Mouse (Mus musculus) midbrain, embryonic 14.5 days (tissue): Measurements from ENCODE around the gene Catsperg1. TPM values are rescaled to one million over a fixed set of nuclear protein-coding genes. Genes with fewer than 3 reads are reported as not detected.

Source experiments
- ATAC-seq: fragments of 200-750 bp; cut with Nextera tagmentation; 2 replicates; pipeline ENCODE4 v1.8.0; 2017; ENCODE audit warnings: moderate number of reproducible peaks, moderate library complexity; ENCODE audit not compliant: low FRiP score, low TSS enrichment
- DNase-seq: peaks from one replicate; pipeline ENCODE4 v3.0.0-alpha.2; 2015
- H3K27ac ChIP-seq: fragments of 300-500 bp; sonication (generic); replicated peaks from 2 replicates; pipeline ENCODE4 v1.5.1; 2014; ENCODE audit warnings: mild to moderate bottlenecking, low read depth, low read length, moderate library complexity
- H3K27me3 ChIP-seq: fragments of 300-500 bp; sonication (generic); 2 replicates; pipeline ENCODE4 v1.6.1; 2014; ENCODE audit warnings: low read length, control low read depth, mixed read lengths; ENCODE audit not compliant: control insufficient read depth, insufficient read depth
- H3K36me3 ChIP-seq: fragments of 300-500 bp; sonication (generic); 2 replicates; pipeline ENCODE4 v1.6.1; 2014; ENCODE audit warnings: low read length, control low read depth; ENCODE audit not compliant: control insufficient read depth, insufficient read depth
- H3K4me1 ChIP-seq: fragments of 300-500 bp; sonication (generic); 2 replicates; pipeline ENCODE4 v1.6.1; 2014; ENCODE audit warnings: mild to moderate bottlenecking, antibody characterized with exemption, low read length, control low read depth; ENCODE audit not compliant: control insufficient read depth, insufficient read depth
- H3K4me2 ChIP-seq: fragments of 300-500 bp; sonication (generic); 2 replicates; pipeline ENCODE4 v1.6.1; 2014; ENCODE audit warnings: mild to moderate bottlenecking, low read length, moderate library complexity
- H3K4me3 ChIP-seq: fragments of 300-500 bp; sonication (generic); replicated peaks from 2 replicates; pipeline ENCODE4 v1.5.1; 2014; ENCODE audit warnings: low read depth, low read length
- H3K9ac ChIP-seq: fragments of 300-500 bp; sonication (generic); replicated peaks from 2 replicates; pipeline ENCODE4 v1.6.1; 2014; ENCODE audit warnings: mild to moderate bottlenecking, low read length, moderate library complexity
- H3K9me3 ChIP-seq: fragments of 300-500 bp; sonication (generic); 2 replicates; pipeline ENCODE4 v1.6.1; 2016; ENCODE audit warnings: low read length, control low read depth, mixed read lengths; ENCODE audit not compliant: control insufficient read depth
- WGBS: fragments of 180-500 bp; shearing (Covaris S2); extraction: QIAGEN DNeasy Blood & Tissue Kit; methylation state at CpG from one replicate; pipeline ENCODE4 v1.1.7; 2014; 5-methylcytosine and 5-hydroxymethylcytosine counted together
- polyA plus RNA-seq: library from polyadenylated mRNA; unstranded; fragments of >200 nt; fragmentation: Nextera tagmentation; extraction: Ambion mirVana; gene quantifications from 2 replicates; pipeline ENCODE4 v1.2.1, GENCODE M21; 2014

The Catsperg1 gene
- polyA plus RNA-seq, 1 experiment from 2014 or later = 3.6 TPM

GRCm38 (mm10) chr7:29234661-29235060, 20.8 kb upstream of the Catsperg1 start:
- DNase-seq (no peak), ATAC-seq (no peak)
- H3K9ac ChIP-seq = no peak overlapping the region
- 78% methylated on average over 5 of the region's 5 CpGs for WGBS
- H3K36me3 ChIP-seq = no peaks in the 10 kb centered on the region
- no peak overlapping the region for H3K27ac ChIP-seq
- H3K4me2 ChIP-seq = no peak overlapping the region
- H3K9me3 ChIP-seq = no peaks in the 10 kb centered on the region
- 0 out of 2 replicates have a peak, but pooled peaks cover 7% of the 10 kb centered on the region for H3K4me1 ChIP-seq
- H3K4me3 ChIP-seq = no peak overlapping the region
- peaks cover 36% of the 10 kb centered on the region for H3K27me3 ChIP-seq

GRCm38 (mm10) chr7:29233745-29234144, 19.9 kb upstream of the Catsperg1 start:
- H3K36me3 ChIP-seq = no peaks in the 10 kb centered on the region
- H3K4me3 ChIP-seq = no peak overlapping the region
- 0 out of 2 replicates have a peak, but pooled peaks cover 4% of the 10 kb centered on the region for H3K4me1 ChIP-seq
- no peaks in the 10 kb centered on the region for H3K9me3 ChIP-seq
- 81% methylated on average over 6 of the region's 6 CpGs for WGBS
- H3K27ac ChIP-seq = no peak overlapping the region
- peaks cover 40% of the 10 kb centered on the region for H3K27me3 ChIP-seq
- H3K9ac ChIP-seq = no peak overlapping the region
- no peak for DNase-seq
- no peak overlapping the region for H3K4me2 ChIP-seq
- no peak for ATAC-seq

GRCm38 (mm10) chr7:29232247-29233013, 18.6 kb upstream of the Catsperg1 start, which contains the start of gene Kcnk6:
Gene Kcnk6, minus strand, starts transcription at chr7:29232515.
- Histone ChIP-seq H3K27ac (no peak within 1 kb of the TSS), H3K9me3 (no peaks in the 10 kb centered on the region), H3K4me3 (peak within 1 kb of the TSS; percentile 40), H3K27me3 (peaks cover 40% of the 10 kb centered on the region), H3K4me1 (0 out of 2 replicates have a peak, but pooled peaks cover 3% of the 10 kb centered on the region), H3K4me2 (peak within 1 kb of the TSS; percentile 75), H3K9ac (peak within 1 kb of the TSS; percentile 62), H3K36me3 (no peaks in the 10 kb centered on the region)
- peak; percentile 42 for DNase-seq
- no peak for ATAC-seq
- 3% methylated on average over 62 of the region's 62 CpGs for WGBS

GRCm38 (mm10) chr7:29231517-29231916, 17.7 kb upstream of the Catsperg1 start:
- ATAC-seq = no peak
- no peak overlapping the region for H3K9ac ChIP-seq
- no peak overlapping the region for H3K4me3 ChIP-seq
- H3K4me2 ChIP-seq = 0 out of 2 replicates have a peak overlapping the region, but pooled peaks have one; percentile 75
- peaks cover 40% of the 10 kb centered on the region for H3K27me3 ChIP-seq
- no peak overlapping the region for H3K27ac ChIP-seq
- no peak for DNase-seq
- H3K9me3 ChIP-seq = no peaks in the 10 kb centered on the region
- H3K36me3 ChIP-seq = no peaks in the 10 kb centered on the region
- 0 out of 2 replicates have a peak, but pooled peaks cover 3% of the 10 kb centered on the region for H3K4me1 ChIP-seq
- WGBS = 60% methylated on average over 3 of the region's 3 CpGs

- DNase-seq (no peak), ATAC-seq (no peak)
- H3K4me2 ChIP-seq = no peak overlapping the region
- H3K27me3 ChIP-seq = peaks cover 40% of the 10 kb centered on the region
- no peak overlapping the region for H3K4me3 ChIP-seq
- 28% methylated on average over 3 of the region's 3 CpGs for WGBS
- H3K9me3 ChIP-seq = no peaks in the 10 kb centered on the region
- no peaks in the 10 kb centered on the region for H3K36me3 ChIP-seq
- H3K27ac ChIP-seq = no peak overlapping the region
- H3K4me1 ChIP-seq = peaks cover 3% of the 10 kb centered on the region; the same call in 1 of the 2 replicates
- H3K9ac ChIP-seq = no peak overlapping the region
Observed at GRCm38 (mm10) chr7:29230560-29230959, 16.7 kb upstream of the Catsperg1 start.

GRCm38 (mm10) chr7:29228202-29228601, 14.4 kb upstream of the Catsperg1 start:
- DNase-seq (no peak), ATAC-seq (no peak)
- Histone ChIP-seq H3K36me3 (no peaks in the 10 kb centered on the region), H3K4me2 (no peak overlapping the region), H3K27me3 (peaks cover 32% of the 10 kb centered on the region), H3K4me3 (no peak overlapping the region), H3K9me3 (no peaks in the 10 kb centered on the region), H3K9ac (no peak overlapping the region), H3K4me1 (peaks cover 12% of the 10 kb centered on the region; the same call in 1 of the 2 replicates), H3K27ac (no peak overlapping the region)
- WGBS = 77% methylated on average over 4 of the region's 4 CpGs

- H3K4me2 ChIP-seq = peak overlapping the region; percentile 40
- peaks cover 9% of the 10 kb centered on the region; the same call in 1 of the 2 replicates for H3K4me1 ChIP-seq
- ATAC-seq = no peak
- H3K36me3 ChIP-seq = no peaks in the 10 kb centered on the region
- H3K9ac ChIP-seq = 0 out of 2 replicates have a peak overlapping the region, but pooled peaks have one; percentile 23
- H3K27me3 ChIP-seq = peaks cover 8% of the 10 kb centered on the region; the same call in 1 of the 2 replicates
- 74% methylated on average over 13 of the region's 13 CpGs for WGBS
- H3K4me3 ChIP-seq = no peak overlapping the region
- DNase-seq = no peak
- no peak overlapping the region for H3K27ac ChIP-seq
- H3K9me3 ChIP-seq = no peaks in the 10 kb centered on the region; the same call in 1 of the 2 replicates
Observed at GRCm38 (mm10) chr7:29225520-29225919, 11.7 kb upstream of the Catsperg1 start.

GRCm38 (mm10) chr7:29224756-29225394, 11.0 kb upstream of the Catsperg1 start:
- Histone ChIP-seq H3K27ac (no peak overlapping the region), H3K4me3 (no peak overlapping the region), H3K4me1 (peaks cover 9% of the 10 kb centered on the region; the same call in 1 of the 2 replicates), H3K36me3 (no peaks in the 10 kb centered on the region), H3K9me3 (no peaks in the 10 kb centered on the region; the same call in 1 of the 2 replicates), H3K9ac (0 out of 2 replicates have a peak overlapping the region, but pooled peaks have one; percentile 23), H3K27me3 (0 out of 2 replicates have a peak, but pooled peaks cover 5% of the 10 kb centered on the region), H3K4me2 (peak overlapping the region; percentile 40)
- peak; percentile 76 for DNase-seq
- no peak for ATAC-seq
- WGBS = 12% methylated on average over 16 of the region's 16 CpGs
